Mouse (Mus musculus) MEL (cell line): ENCODE results near the gene Ckap4. TPM values are rescaled to one million over a fixed set of nuclear protein-coding genes. Genes with fewer than 3 reads are reported as not detected.
A peak's percentile ranks its signal among the peaks of the same experiment; 100 is the strongest.

Experiments
- DNase-seq: peaks from one replicate; pipeline ENCODE4 v3.0.0; 2011; ENCODE audit warnings: low read depth, low spot score
- H3K27ac ChIP-seq: 2 replicates; pipeline ENCODE4 v1.5.1; 2012; ENCODE audit warnings: low read depth, mild to moderate bottlenecking, control low read depth, low read length, moderate library complexity; ENCODE audit not compliant: control insufficient read depth
- H3K27me3 ChIP-seq, 2 experiments: fragments of 150-350 bp in 1 of 2; sonication (generic) in 1 of 2; 2 replicates each; pipeline ENCODE4 v1.6.1; 2012; ENCODE audit warnings: low read length in 2 of 2, mild to moderate bottlenecking in 2 of 2, improper control_type of control experiment in 1 of 2, moderate library complexity in 1 of 2; ENCODE audit not compliant: insufficient read depth in 2 of 2, control insufficient read depth in 1 of 2
- H3K36me3 ChIP-seq, 2 experiments: 2 replicates each; pipeline ENCODE4 v1.6.1; 2012 to 2014; ENCODE audit warnings: low read length in 2 of 2, improper control_type of control experiment in 1 of 2, inconsistent platforms in 1 of 2, mild to moderate bottlenecking in 1 of 2; ENCODE audit not compliant: insufficient read depth in 2 of 2, control insufficient read depth in 1 of 2
- H3K4me1 ChIP-seq, 2 experiments: fragments of 150-350 bp in 1 of 2; sonication (generic) in 1 of 2; 2 replicates each; pipeline ENCODE4 v1.6.1; 2012; ENCODE audit warnings: low read length in 2 of 2, improper control_type of control experiment in 1 of 2, mild to moderate bottlenecking in 1 of 2; ENCODE audit not compliant: insufficient read depth in 2 of 2, control insufficient read depth in 1 of 2
- H3K4me3 ChIP-seq, 2 experiments: fragments of 150-350 bp in 1 of 2; sonication (generic) in 1 of 2; 2 replicates each; pipeline ENCODE4 v1.5.1; 2012; ENCODE audit warnings: low read depth in 2 of 2, low read length in 2 of 2, mild to moderate bottlenecking in 2 of 2, moderate library complexity in 2 of 2, control low read depth in 1 of 2, improper control_type of control experiment in 1 of 2; ENCODE audit not compliant: control insufficient read depth in 1 of 2, insufficient read depth in 1 of 2
- H3K79me2 ChIP-seq: 2 replicates; pipeline ENCODE4 v1.6.1; 2012; ENCODE audit warnings: mild to moderate bottlenecking, low read length, moderate library complexity; ENCODE audit not compliant: control insufficient read depth, poor library complexity, insufficient read depth
- H3K9ac ChIP-seq: 2 replicates; pipeline ENCODE4 v1.6.1; 2012; ENCODE audit warnings: low read depth, mild to moderate bottlenecking, control low read depth, low read length, moderate library complexity; ENCODE audit not compliant: control insufficient read depth, poor library complexity, severe bottlenecking
- H3K9me3 ChIP-seq: fragments of 150-350 bp; sonication (generic); replicated peaks from 2 replicates; pipeline ENCODE4 v1.6.1; 2012; ENCODE audit warnings: mild to moderate bottlenecking, low read length, improper control_type of control experiment, moderate library complexity; ENCODE audit not compliant: insufficient read depth
- BHLHE40 ChIP-seq: IDR thresholded peaks from 2 replicates; pipeline ENCODE4 v1.6.1; 2012; ENCODE audit warnings: low read depth, mild to moderate bottlenecking, inconsistent platforms, low read length, improper control_type of control experiment, borderline replicate concordance
- CHD1 ChIP-seq: IDR thresholded peaks from 2 replicates; pipeline ENCODE4 v1.6.1; 2012; ENCODE audit warnings: low read depth, mild to moderate bottlenecking, inconsistent platforms, low read length, improper control_type of control experiment
- CHD2 ChIP-seq: IDR thresholded peaks from 2 replicates; pipeline ENCODE4 v1.6.1; 2011; ENCODE audit warnings: low read length, improper control_type of control experiment
- CTCF ChIP-seq, 3 experiments: IDR thresholded peaks in 2 of 3; conservative IDR thresholded peaks in 1 of 3; 2 replicates each; pipeline ENCODE4 v1.5.1; 2011 to 2012; ENCODE audit warnings: low read length in 3 of 3, low read depth in 2 of 3, mild to moderate bottlenecking in 2 of 3, improper control_type of control experiment in 1 of 3, inconsistent platforms in 1 of 3, mixed read lengths in 1 of 3, moderate library complexity in 1 of 3; ENCODE audit not compliant: control insufficient read depth in 1 of 3, insufficient read depth in 1 of 3, poor library complexity in 1 of 3, severe bottlenecking in 1 of 3
- E2F4 ChIP-seq: IDR thresholded peaks from 2 replicates; pipeline ENCODE4 v1.6.1; 2011; ENCODE audit warnings: low read depth, low read length, improper control_type of control experiment, borderline replicate concordance
- ELF1 ChIP-seq: IDR thresholded peaks from 2 replicates; pipeline ENCODE4 v1.6.1; 2014; ENCODE audit warnings: low read depth, mild to moderate bottlenecking, inconsistent platforms, low read length, improper control_type of control experiment, moderate library complexity
- EP300 ChIP-seq, 2 experiments: IDR thresholded peaks; 2 replicates each; pipeline ENCODE4 v1.6.1; 2011; ENCODE audit warnings: improper control_type of control experiment in 2 of 2, low read length in 2 of 2, low read depth in 1 of 2, mild to moderate bottlenecking in 1 of 2
- ETS1 ChIP-seq: IDR thresholded peaks from 2 replicates; pipeline ENCODE4 v1.6.1; 2012; ENCODE audit warnings: low read depth, mild to moderate bottlenecking, inconsistent platforms, low read length, improper control_type of control experiment, moderate library complexity
- GABPA ChIP-seq: IDR thresholded peaks from 2 replicates; pipeline ENCODE4 v1.6.1; 2012; ENCODE audit warnings: low read depth, mild to moderate bottlenecking, inconsistent platforms, low read length, improper control_type of control experiment, moderate library complexity
- GATA1 ChIP-seq: IDR thresholded peaks from 2 replicates; pipeline ENCODE4 v1.6.1; 2011; ENCODE audit warnings: low read depth, low read length, improper control_type of control experiment
- HCFC1 ChIP-seq: IDR thresholded peaks from 2 replicates; pipeline ENCODE4 v1.6.1; 2012; ENCODE audit warnings: low read depth, mild to moderate bottlenecking, inconsistent platforms, low read length, improper control_type of control experiment, moderate library complexity
- JUND ChIP-seq: IDR thresholded peaks from 2 replicates; pipeline ENCODE4 v1.6.1; 2011; ENCODE audit warnings: low read depth, mild to moderate bottlenecking, improper control_type of control experiment, low read length
- KAT2A ChIP-seq: conservative IDR thresholded peaks from 2 replicates; pipeline ENCODE4 v1.6.1; 2012; ENCODE audit warnings: low read depth, low read length, improper control_type of control experiment, inconsistent platforms
- MAFK ChIP-seq: IDR thresholded peaks from 2 replicates; pipeline ENCODE4 v1.6.1; 2011; ENCODE audit warnings: low read depth, mild to moderate bottlenecking, low read length, improper control_type of control experiment, borderline replicate concordance
- MAX ChIP-seq: IDR thresholded peaks from 2 replicates; pipeline ENCODE4 v1.6.1; 2011; ENCODE audit warnings: low read length, improper control_type of control experiment
- MAZ ChIP-seq: IDR thresholded peaks from 2 replicates; pipeline ENCODE4 v1.6.1; 2012; ENCODE audit warnings: low read depth, mild to moderate bottlenecking, inconsistent platforms, low read length, improper control_type of control experiment
- MEF2A ChIP-seq: IDR thresholded peaks from 2 replicates; pipeline ENCODE4 v1.6.1; 2014; ENCODE audit warnings: low read depth, mild to moderate bottlenecking, inconsistent platforms, low read length, improper control_type of control experiment; ENCODE audit not compliant: poor library complexity, insufficient replicate concordance, severe bottlenecking; ENCODE audit errors: extremely low read depth
- MXI1 ChIP-seq: IDR thresholded peaks from 2 replicates; pipeline ENCODE4 v1.6.1; 2011; ENCODE audit warnings: mild to moderate bottlenecking, low read depth, low read length, improper control_type of control experiment
- MYB ChIP-seq: IDR thresholded peaks from 2 replicates; pipeline ENCODE4 v1.6.1; 2011; ENCODE audit warnings: mild to moderate bottlenecking, low read depth, low read length, improper control_type of control experiment
- MYC ChIP-seq: IDR thresholded peaks from 2 replicates; pipeline ENCODE4 v1.6.1; 2011; ENCODE audit warnings: low read depth, mild to moderate bottlenecking, low read length, improper control_type of control experiment, moderate library complexity
- NRF1 ChIP-seq: IDR thresholded peaks from 2 replicates; pipeline ENCODE4 v1.6.1; 2014; ENCODE audit warnings: low read depth, mild to moderate bottlenecking, inconsistent platforms, low read length, improper control_type of control experiment, moderate library complexity; ENCODE audit not compliant: poor library complexity, insufficient read depth, severe bottlenecking
- POLR2AphosphoS5 ChIP-seq: IDR thresholded peaks from 2 replicates; pipeline ENCODE4 v1.6.1; 2012; ENCODE audit warnings: low read depth, borderline replicate concordance, mild to moderate bottlenecking, inconsistent platforms, low read length, moderate library complexity, mixed read lengths
- RAD21 ChIP-seq: IDR thresholded peaks from 2 replicates; pipeline ENCODE4 v1.6.1; 2011; ENCODE audit warnings: mild to moderate bottlenecking, low read depth, low read length, improper control_type of control experiment
- RCOR1 ChIP-seq: IDR thresholded peaks from 2 replicates; pipeline ENCODE4 v1.6.1; 2012; ENCODE audit warnings: low read depth, mild to moderate bottlenecking, inconsistent platforms, low read length, improper control_type of control experiment
- SIN3A ChIP-seq: IDR thresholded peaks from 2 replicates; pipeline ENCODE4 v1.6.1; 2012; ENCODE audit warnings: low read length, improper control_type of control experiment, inconsistent platforms
- SMC3 ChIP-seq: IDR thresholded peaks from 2 replicates; pipeline ENCODE4 v1.6.1; 2011; ENCODE audit warnings: low read depth, low read length, improper control_type of control experiment
- TAL1 ChIP-seq: IDR thresholded peaks from 2 replicates; pipeline ENCODE4 v1.6.1; 2012; ENCODE audit warnings: mild to moderate bottlenecking, inconsistent platforms, low read length, moderate library complexity, mixed read lengths
- TBP ChIP-seq: IDR thresholded peaks from 2 replicates; pipeline ENCODE4 v1.8.0; 2011; ENCODE audit warnings: low read depth, low read length, improper control_type of control experiment
- TCF12 ChIP-seq: IDR thresholded peaks from 2 replicates; pipeline ENCODE4 v1.6.1; 2014; ENCODE audit warnings: low read depth, mild to moderate bottlenecking, inconsistent platforms, low read length, improper control_type of control experiment, moderate library complexity
- UBTF ChIP-seq: IDR thresholded peaks from 2 replicates; pipeline ENCODE4 v1.6.1; 2012; ENCODE audit warnings: low read depth, mild to moderate bottlenecking, inconsistent platforms, low read length, improper control_type of control experiment, moderate library complexity, borderline replicate concordance; ENCODE audit not compliant: insufficient read depth
- USF1 ChIP-seq: IDR thresholded peaks from 2 replicates; pipeline ENCODE4 v1.6.1; 2014; ENCODE audit warnings: low read depth, mild to moderate bottlenecking, inconsistent platforms, low read length, improper control_type of control experiment, moderate library complexity
- ZC3H11A ChIP-seq: IDR thresholded peaks from 2 replicates; pipeline ENCODE4 v1.6.1; 2012; ENCODE audit warnings: low read depth, mild to moderate bottlenecking, inconsistent platforms, low read length, improper control_type of control experiment
- ZKSCAN1 ChIP-seq: IDR thresholded peaks from 2 replicates; pipeline ENCODE4 v1.6.1; 2012; ENCODE audit warnings: low read depth, mild to moderate bottlenecking, inconsistent platforms, low read length, improper control_type of control experiment, moderate library complexity
- ZNF384 ChIP-seq: IDR thresholded peaks from 2 replicates; pipeline ENCODE4 v1.6.1; 2012; ENCODE audit warnings: low read depth, mild to moderate bottlenecking, inconsistent platforms, low read length, improper control_type of control experiment
- polyA plus RNA-seq, 2 experiments: library from polyadenylated mRNA; stranded (reverse) in 1 of 2; unstranded in 1 of 2; fragments of >175 nt in 1 of 2; fragments of >200 nt in 1 of 2; gene quantifications; 2 replicates each; pipeline versions ENCODE4 v1.2.1 to v1.2.4; 2012; ENCODE audit warnings: low replicate concordance in 2 of 2, low read depth in 1 of 2; ENCODE audit not compliant: insufficient read length in 2 of 2, insufficient read depth in 1 of 2, missing spikeins in 1 of 2
- total RNA-seq: library from RNA; depleted of rRNA; stranded (reverse); fragments of 300-350 nt; gene quantifications from 2 replicates; pipeline ENCODE4 v1.2.3, GENCODE M21; 2012

The Ckap4 gene
- total and polyA plus RNA-seq, 3 experiments: 1.0 to 5.2 TPM; not detected in 1

DNA sequence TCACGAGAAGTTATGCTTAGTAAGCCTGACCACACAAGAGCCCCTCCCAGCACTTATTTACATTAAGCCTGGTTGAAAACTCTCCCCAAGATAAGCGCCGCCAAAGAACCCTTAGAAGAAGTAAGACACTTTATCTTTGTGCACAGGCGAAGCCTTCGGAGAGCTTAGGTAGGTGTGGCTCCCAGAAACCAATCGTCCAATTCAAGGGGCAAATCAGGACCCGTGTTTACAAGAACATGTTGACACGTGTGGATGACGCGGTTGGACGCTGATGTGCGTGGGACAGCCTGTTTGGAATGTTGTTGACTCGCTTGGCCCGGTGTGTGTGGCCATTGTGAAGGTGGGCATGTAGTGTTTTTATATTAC, 42.1 kb upstream of the Ckap4 start:
- H3K4me3 ChIP-seq: peak overlapping the region; percentile 79 to 88
- H3K79me2 ChIP-seq: no peaks in the 10 kb centered on the region; the same call in 1 of the 2 replicates
- no peaks in the 10 kb centered on the region for H3K9me3 ChIP-seq
- peak overlapping the region; percentile 64 for H3K27ac ChIP-seq
- no peak overlapping the region for H3K9ac ChIP-seq
- H3K27me3 ChIP-seq: no peaks in the 10 kb centered on the region
- peak; percentile 99 for TF ChIP-seq MAX
- no peak for TF ChIP-seq CHD1
- peak; percentile 44; the same call in 1 of the 2 replicates for TF ChIP-seq JUND
- TF ChIP-seq TAL1: peak; percentile 94
- peak; percentile 95 for TF ChIP-seq RCOR1
- TF ChIP-seq HCFC1: peak; percentile 65
- peak; percentile 69; the same call in 1 of the 2 replicates for TF ChIP-seq MYC
- TF ChIP-seq MEF2A: 0 out of 2 replicates have a peak, but pooled peaks have one; percentile 7
- TF ChIP-seq BHLHE40: peak; percentile 91; the same call in 1 of the 2 replicates
- no peak for TF ChIP-seq RAD21
- no peak for TF ChIP-seq CTCF (IDR thresholded peaks at IDR 0.05 in 2 of 3, conservative IDR thresholded peaks at IDR 0.05 in 1 of 3; ENCODE audit: control insufficient read depth in 1 of 3, insufficient read depth in 1 of 3, low read depth in 2 of 3, low read length in 3 of 3, poor library complexity in 1 of 3, severe bottlenecking in 1 of 3)
- no peak for TF ChIP-seq UBTF
- 0 out of 2 replicates have a peak, but pooled peaks have one; percentile 57 for TF ChIP-seq GABPA
- peak; percentile 99 for TF ChIP-seq SIN3A
- TF ChIP-seq SMC3: no peak
- peak; percentile 46; the same call in 1 of the 2 replicates for TF ChIP-seq MYB
- 0 out of 2 replicates have a peak, but pooled peaks have one; percentile 15 for TF ChIP-seq NRF1
- peak; percentile 97 for TF ChIP-seq MAZ
- TF ChIP-seq MXI1: peak; percentile 94
- no peak for TF ChIP-seq POLR2AphosphoS5
- TF ChIP-seq ZNF384: peak; percentile 71
- no peak; the same call in 1 of the 2 replicates for TF ChIP-seq E2F4
- TF ChIP-seq GATA1: peak; percentile 96
- peak; percentile 11; the same call in 1 of the 2 replicates for TF ChIP-seq CHD2
- TF ChIP-seq TBP: no peak
- TF ChIP-seq EP300 (IDR thresholded peaks at IDR 0.05; ENCODE audit: low read depth in 1 of 2, low read length in 2 of 2): peak; percentile 92 to 94
- peak; percentile 57; the same call in 1 of the 2 replicates for TF ChIP-seq USF1
- 0 out of 2 replicates have a peak, but pooled peaks have one; percentile 45 for TF ChIP-seq ELF1
- TF ChIP-seq ZKSCAN1: no peak
- TF ChIP-seq KAT2A: no peak
- peak; percentile 90 for TF ChIP-seq MAFK
- peak; percentile 98 for TF ChIP-seq ETS1
- TF ChIP-seq TCF12: peak; percentile 93
- 0 out of 2 replicates have a peak, but pooled peaks have one; percentile 27 for TF ChIP-seq ZC3H11A
- peaks cover 15 to 32% of the 10 kb centered on the region in 2 experiments for H3K4me1 ChIP-seq
- peaks cover 0 to 37% of the 10 kb centered on the region in 2 experiments; a peak in 2 of 4 replicates for H3K36me3 ChIP-seq
- DNase-seq: peak; percentile 98
